Mouse (Mus musculus) bone marrow macrophage, adult 2 months (primary cell): ENCODE measurements around the gene Greb1.

ENCODE experiments used
- CTCF ChIP-seq: IDR thresholded peaks from 2 replicates; pipeline ENCODE4 v1.5.1; 2012; ENCODE audit warnings: low read depth, mild to moderate bottlenecking, low read length, moderate library complexity
- POLR2A ChIP-seq: IDR thresholded peaks from 2 replicates; pipeline ENCODE4 v1.6.1; 2012; ENCODE audit warnings: mild to moderate bottlenecking, low read depth, low read length, borderline replicate concordance

DNA sequence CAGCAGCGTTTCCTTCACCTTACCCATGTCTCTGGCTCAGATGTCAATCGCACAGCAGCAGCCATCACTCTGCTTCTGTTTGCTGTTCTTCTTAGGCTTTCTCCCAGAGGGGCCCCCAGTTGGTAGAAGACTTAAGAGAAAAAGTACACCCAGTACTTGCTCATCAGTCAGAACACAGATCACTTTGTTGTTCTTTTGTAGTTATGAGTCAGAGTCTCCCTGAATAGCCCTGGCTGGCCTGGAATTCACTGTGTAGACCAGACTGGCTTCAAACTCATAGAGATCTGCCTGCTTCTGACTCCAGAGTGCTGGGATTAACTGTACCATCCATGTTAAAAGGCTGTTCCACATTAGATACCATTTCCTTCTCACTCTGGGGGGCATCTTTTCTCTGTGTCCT is 12.1 kb downstream of the Greb1 start:
- TF ChIP-seq POLR2A (no peak), CTCF (no peak)
